Mouse (Mus musculus): ENCODE measurements around the gene Tbx5. TPM values are rescaled to one million over a fixed set of nuclear protein-coding genes. Genes with fewer than 3 reads are reported as not detected.
A peak's percentile ranks its signal among the peaks of the same experiment; 100 is the strongest.
"Not testable (repeated sequence)": the region's sequence is repeated elsewhere in the genome, so short reads cannot be mapped to it uniquely, and the experiment has no call there.

Gene Tbx5
- total RNA-seq, 1 experiment from 2014 or later = 0.39 TPM

DNA sequence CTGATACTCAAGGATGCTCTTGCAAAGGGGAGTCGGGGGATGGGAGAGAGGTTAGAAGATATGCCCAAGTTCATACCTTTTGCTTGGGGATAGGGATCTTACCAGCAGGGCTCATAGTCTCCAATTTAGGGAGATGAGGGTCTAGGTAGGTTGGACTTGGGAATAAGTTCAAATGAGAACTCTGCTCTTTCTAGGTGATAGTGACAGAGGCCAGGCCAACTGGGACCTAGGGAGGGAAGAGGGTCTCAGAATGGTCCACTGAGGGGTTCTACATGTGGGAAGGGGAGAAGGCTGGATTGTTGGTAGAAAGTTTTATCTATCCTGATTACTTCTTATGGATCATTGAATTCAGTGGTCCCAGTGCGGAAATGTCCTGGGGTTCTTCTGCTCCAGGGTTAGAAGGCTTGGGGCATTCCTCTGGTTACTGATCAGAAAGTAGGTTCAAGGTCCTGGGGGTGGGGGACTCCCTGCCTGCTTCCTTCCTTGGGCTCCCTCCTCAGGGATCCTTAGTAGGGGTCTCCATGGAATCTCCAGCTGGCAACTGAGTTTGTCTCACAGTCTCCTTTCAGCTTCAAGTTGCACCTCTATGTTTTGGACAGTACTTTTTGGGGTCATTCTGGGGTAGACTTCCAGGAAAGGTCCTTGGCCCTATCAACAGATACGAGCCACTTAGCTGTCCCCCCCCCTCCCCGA, 10.4 kb downstream of the Tbx5 start:
- DNase-seq = no peak

DNA sequence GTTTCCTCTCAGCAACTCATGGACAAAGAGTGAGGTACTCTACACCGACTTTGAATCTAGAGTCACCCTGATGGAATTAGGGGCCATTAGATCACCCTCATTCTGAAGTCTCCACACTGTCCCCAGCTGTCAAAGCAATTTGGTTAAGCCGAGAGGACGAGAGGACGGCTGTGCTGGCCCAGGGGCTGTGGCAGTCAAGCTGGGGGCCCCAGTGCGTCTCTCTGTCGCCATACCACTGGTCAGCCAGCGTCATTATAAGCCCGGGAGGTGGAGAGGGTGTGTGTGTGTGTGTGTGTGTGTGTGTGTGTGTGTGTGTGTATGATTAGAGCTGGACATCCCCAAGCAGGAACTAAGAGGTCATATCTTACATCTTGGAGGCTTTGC, 10.9 kb downstream of the Tbx5 start:
- DNase-seq = no peak

DNA sequence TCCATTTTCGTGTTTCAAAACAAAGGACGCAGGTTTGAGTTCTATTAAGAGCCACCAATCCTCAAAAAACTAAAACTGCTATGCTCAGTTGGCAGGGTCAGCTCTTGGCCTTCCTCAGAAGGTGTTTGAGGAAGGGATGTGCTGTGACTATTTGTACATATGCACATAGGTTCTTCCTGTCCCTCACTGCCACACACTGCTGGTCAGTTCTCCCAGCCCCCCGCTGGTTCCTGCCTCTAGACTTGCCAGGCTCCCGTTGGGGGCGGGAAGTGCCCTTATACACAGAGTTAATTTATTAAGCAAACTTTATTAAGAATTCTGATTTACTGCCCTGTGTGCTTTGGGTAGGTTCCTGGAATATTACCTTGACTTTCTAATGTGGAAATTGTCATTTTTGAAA, 11.9 kb downstream of the Tbx5 start:
- no peak for DNase-seq

DNA sequence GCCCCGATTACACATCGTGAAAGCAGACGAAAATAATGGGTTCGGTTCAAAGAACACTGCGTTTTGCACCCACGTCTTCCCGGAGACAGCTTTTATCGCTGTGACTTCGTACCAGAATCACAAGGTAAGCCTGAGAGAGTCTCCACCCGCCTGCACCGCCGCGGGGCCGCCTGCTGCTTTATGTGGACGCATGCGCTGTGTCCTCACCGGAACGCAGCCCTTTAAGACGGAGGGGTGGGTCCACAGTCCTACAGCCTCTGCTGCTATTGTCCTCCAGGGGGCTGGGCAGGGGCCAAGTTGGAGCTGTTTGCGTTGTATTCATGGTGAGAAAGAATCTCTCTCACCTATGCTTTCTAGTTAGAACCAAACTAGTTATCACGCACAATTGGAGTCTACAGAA, 12.5 kb downstream of the Tbx5 start:
- no peak for DNase-seq

GRCm38 (mm10) chr5:119857052-119857451, 24.6 kb downstream of the Tbx5 start:
- no peak for DNase-seq

- no peak for DNase-seq
Observed at GRCm38 (mm10) chr5:119861301-119861700, 28.8 kb downstream of the Tbx5 start.

GRCm38 (mm10) chr5:119862431-119862830, 30.0 kb downstream of the Tbx5 start:
- no peak for DNase-seq

- DNase-seq = no peak
Observed at GRCm38 (mm10) chr5:119866277-119867235, 34.1 kb downstream of the Tbx5 start.

DNA sequence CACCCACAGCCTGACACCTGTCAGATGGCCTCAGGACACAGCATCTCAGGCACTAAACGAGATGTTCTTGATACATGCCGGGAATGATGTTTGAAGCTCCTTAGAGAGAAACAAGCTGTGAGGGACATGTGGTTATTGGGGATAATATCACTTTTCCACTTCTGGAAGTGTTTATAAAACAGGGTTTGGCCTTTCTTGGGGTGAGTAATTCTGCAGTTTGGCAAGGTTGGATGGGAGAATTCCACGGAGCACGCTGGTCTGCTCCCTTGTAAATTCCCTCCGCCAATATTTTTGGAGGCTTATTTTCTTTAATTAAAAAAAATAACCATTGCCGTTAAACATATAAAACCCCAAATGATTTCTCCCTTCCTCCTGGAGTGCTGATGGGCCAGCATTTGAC, 35.5 kb downstream of the Tbx5 start:
- DNase-seq = no peak

GRCm38 (mm10) chr5:119875421-119875820, 43.0 kb downstream of the Tbx5 start:
- DNase-seq = no peak

DNA sequence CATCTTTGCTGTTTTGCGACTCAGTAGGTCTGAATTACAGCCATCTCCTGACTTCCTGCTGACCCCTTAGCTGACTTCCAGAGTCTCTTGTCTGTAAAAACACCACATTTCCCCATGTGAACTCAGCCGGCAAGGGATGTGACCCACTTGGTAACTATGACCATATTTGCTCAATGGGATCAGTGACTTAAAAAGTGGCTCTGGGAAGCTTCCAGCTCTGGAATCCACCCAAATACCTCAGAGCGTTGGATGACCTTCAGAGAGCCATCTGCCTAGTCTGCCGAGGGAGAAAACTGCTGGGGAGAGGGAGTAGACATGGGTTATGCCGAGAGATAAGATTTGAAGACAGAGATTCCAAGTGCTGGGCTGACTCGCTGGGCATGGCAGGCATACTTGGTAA, 44.7 kb downstream of the Tbx5 start:
- peak; percentile 33 for DNase-seq

DNA sequence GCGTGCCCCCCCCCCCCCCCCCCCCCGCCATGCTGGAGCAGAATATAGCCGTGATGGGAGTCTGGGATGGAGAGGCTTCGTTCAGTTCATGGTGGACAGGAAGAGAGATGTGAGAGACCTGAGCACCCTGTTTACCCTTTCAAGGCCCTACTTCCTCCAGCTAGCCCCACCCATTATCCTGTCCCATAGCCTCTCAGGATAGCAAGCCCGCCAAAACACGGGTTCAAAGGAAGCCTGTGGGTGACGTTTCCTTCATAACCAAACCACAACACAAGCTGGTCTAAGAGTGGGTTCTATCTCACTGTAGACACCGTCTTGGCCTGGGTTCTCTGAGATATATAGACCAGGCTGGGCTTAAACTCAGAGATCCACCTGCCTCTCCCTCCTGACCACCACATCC, 53.1 kb downstream of the Tbx5 start:
- no peak for DNase-seq

- no peak for DNase-seq
Observed at GRCm38 (mm10) chr5:119887381-119887780, 54.9 kb downstream of the Tbx5 start.

- DNase-seq = no peak
Observed at GRCm38 (mm10) chr5:119891960-119892359, 59.5 kb downstream of the Tbx5 start.

DNA sequence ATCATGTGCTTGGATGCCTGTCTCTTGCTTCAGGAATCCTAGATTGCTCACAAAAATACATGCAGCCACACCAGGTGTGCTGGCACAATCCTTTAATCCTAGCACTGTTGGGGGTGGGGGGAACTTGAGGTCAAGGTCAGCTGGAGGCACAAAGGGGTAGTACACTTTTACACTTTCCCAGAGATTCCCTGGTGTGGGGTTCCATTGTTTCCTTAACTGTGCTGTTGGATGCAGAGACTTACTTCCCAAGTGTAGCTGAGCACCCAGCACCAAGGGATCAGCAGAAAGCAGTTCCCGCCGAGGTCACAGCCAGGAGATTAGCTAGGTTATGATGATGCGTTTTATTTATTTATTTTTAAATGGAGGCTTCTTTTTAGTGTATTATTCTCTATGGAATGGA, 60.6 kb downstream of the Tbx5 start:
- no peak for DNase-seq

DNA sequence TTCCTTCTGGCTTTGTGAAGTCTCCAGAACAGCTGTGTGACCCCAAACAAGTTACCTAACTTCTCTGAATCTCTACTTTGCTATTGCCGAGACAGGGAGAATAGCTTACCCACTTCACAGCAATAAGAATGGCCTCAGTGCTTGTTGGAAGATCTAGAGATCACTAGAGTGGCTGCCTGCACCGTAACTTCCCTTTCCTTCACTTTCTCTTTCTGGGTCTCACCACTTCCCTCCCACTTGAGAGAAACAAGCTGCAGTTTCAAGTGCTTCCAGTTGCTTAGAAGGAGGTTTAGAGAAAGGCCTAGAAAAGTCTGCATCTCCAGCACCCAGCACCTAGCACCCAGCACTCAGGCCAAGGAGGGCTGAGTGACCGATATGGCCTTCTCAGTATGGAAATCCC, 64.1 kb downstream of the Tbx5 start:
- no peak for DNase-seq

- no peak for DNase-seq
Observed at GRCm38 (mm10) chr5:119916551-119917171, 84.2 kb downstream of the Tbx5 start.

GRCm38 (mm10) chr5:119918381-119918780, 85.9 kb downstream of the Tbx5 start:
- not testable (repeated sequence) for DNase-seq

GRCm38 (mm10) chr5:119920941-119921340, 88.5 kb downstream of the Tbx5 start:
- no peak for DNase-seq

DNA sequence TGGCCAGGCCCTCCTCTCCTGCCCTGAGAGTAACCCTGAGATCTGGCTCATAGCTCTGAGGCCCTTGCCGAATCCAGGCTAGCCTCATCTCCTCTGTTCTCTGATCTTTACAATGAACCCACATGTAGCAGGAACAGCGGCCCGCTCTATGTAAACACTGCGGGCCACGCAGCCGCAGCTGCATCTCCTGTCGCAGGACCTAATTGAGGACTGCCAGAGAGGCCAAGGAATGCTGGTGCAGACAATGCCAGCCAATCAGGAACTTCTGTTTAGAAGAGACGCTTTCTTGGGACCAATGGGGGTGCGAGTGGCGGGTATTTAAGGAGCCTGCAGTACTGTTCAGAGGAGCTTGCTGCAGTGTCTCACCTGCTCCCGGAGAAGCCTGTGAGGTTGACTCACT, 89.8 kb downstream of the Tbx5 start:
- DNase-seq = no peak
